In genomic region chr14:7174483-7174971, GRCm38 (mm10) we compare ENCODE assay signal across 9 mouse cellular contexts. TPM values are rescaled to one million over a fixed set of nuclear protein-coding genes. Genes with fewer than 3 reads are reported as not detected.
A peak's percentile ranks its signal among the peaks of the same experiment; 100 is the strongest.
DNase-seq lines count a peak whose midpoint lies in the region; ATAC-seq lines count a peak whose summit lies in the region.
"Not testable (repeated sequence)": the region's sequence is repeated elsewhere in the genome, so short reads cannot be mapped to it uniquely, and the experiment has no call there.
"Had no signal": no experiment of that assay in that cellular context is flagged by ENCODE, and none has a peak within 500 bp of the region (broad histone marks: within the 10 kb centered on the region; RNA-seq: fewer than 3 reads in every experiment).

Gm3512 (minus strand) TSS chr14:7174533.

- H3K36me3 ChIP-seq in hindbrain, embryonic 12.5 days; midbrain, embryonic 11.5 days (ENCODE audit: control insufficient read depth, insufficient read depth, low read length): not testable (repeated sequence)

- ATAC-seq in hindbrain, embryonic 12.5 days (ENCODE audit: low FRiP score) = 0 out of 2 replicates have a peak, but pooled peaks have one; percentile 72
- peak; percentile 64; the same call in 1 of the 2 replicates for ATAC-seq in midbrain, embryonic 11.5 days (ENCODE audit: low FRiP score)

- not testable (repeated sequence) for H3K4me1 ChIP-seq in hindbrain, embryonic 12.5 days; midbrain, embryonic 11.5 days (ENCODE audit: control insufficient read depth, insufficient read depth, low read length)

- H3K9ac ChIP-seq in hindbrain, embryonic 12.5 days; midbrain, embryonic 11.5 days (ENCODE audit: low read length): not testable (repeated sequence)

- not testable (repeated sequence) for H3K9me3 ChIP-seq in hindbrain, embryonic 12.5 days (replicated peaks); midbrain, embryonic 11.5 days (ENCODE audit: control insufficient read depth, low read length)

- not testable (repeated sequence) for H3K4me3 ChIP-seq in hindbrain, embryonic 12.5 days; midbrain, embryonic 11.5 days (ENCODE audit: low read depth, low read length)

- peak; percentile 1 for DNase-seq in B cell, adult 2 months
- peak; percentile 1 for DNase-seq in cerebellum, adult 9-11 months
- DNase-seq in frontal cortex, postnatal 14 days (ENCODE audit: low spot score in 2 of 2) = peak; percentile 2 to 3
- DNase-seq in kidney, postnatal 4 days = peak; percentile 2 to 15
- DNase-seq in midbrain, embryonic 11.5 days (ENCODE audit: low spot score, missing footprints) = not testable (repeated sequence)
- peak; percentile 11 for DNase-seq in right cerebral cortex, postnatal 14 days
- peak; percentile 18 to 22 for DNase-seq in thymus, postnatal 36 days

- H3K4me2 ChIP-seq in hindbrain, embryonic 12.5 days (replicated peaks); midbrain, embryonic 11.5 days: not testable (repeated sequence)

- not testable (repeated sequence) for H3K27ac ChIP-seq in hindbrain, embryonic 12.5 days; midbrain, embryonic 11.5 days (ENCODE audit: low read depth, low read length)

- not testable (repeated sequence) for H3K27me3 ChIP-seq in hindbrain, embryonic 12.5 days; midbrain, embryonic 11.5 days (ENCODE audit: control insufficient read depth, insufficient read depth, low read length)

- no CpG with 5 or more reads among the region's 37 CpGs for WGBS in hindbrain, embryonic 12.5 days
- no CpG with 5 or more reads among the region's 37 CpGs for WGBS in midbrain, embryonic 11.5 days

RNA-seq across cellular contexts. Expression of gene Gm3512, which starts in this region (rescaled TPM):
- polyA plus RNA-seq in hindbrain, embryonic 12.5 days (2016; fragmentation: Nextera tagmentation; extraction: Ambion mirVana) = 5.0 and 6.1 TPM in 2 replicates
- 3.8 and 4.2 TPM in 2 replicates for polyA plus RNA-seq in midbrain, embryonic 11.5 days (2014; fragmentation: Nextera tagmentation; extraction: Ambion mirVana)
- polyA plus RNA-seq: liver, adult 2 months had no signal
